Mouse (Mus musculus): ENCODE results near the gene Snrpf. TPM values are rescaled to one million over a fixed set of nuclear protein-coding genes. Genes with fewer than 3 reads are reported as not detected.

Gene Snrpf
- total and polyA plus RNA-seq, 3 experiments, result 144 to 186 (median 184) TPM

DNA sequence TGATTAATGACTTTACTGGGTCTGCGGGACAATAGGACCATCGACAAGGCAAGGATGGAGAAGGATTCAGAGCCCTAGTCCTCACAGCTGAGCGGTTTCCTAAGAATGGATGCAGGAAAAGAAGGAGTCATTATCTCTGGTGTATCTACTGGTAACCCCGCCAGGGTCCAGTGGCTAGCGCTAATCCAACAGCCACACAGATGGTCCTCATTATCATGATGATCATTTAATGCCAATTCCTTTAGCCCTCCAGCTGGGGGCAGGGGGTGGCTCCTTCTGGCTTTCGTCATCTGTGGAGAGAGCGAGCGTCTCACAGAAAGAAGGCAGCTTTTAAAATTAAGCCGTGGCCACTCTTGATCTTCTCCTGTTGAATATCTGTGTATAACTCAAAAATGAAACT, 46.4 kb upstream of the Snrpf start:
- H3K9me3 ChIP-seq (replicated peaks; ENCODE audit: low read length), result peaks cover under 1% of the 10 kb centered on the region
- H3K27me3 ChIP-seq (replicated peaks), result peaks cover 6% of the 10 kb centered on the region
- TF ChIP-seq ELF1 (IDR thresholded peaks at IDR 0.05; ENCODE audit: low read depth, low read length) (no peak), ZC3H11A (IDR thresholded peaks at IDR 0.05; ENCODE audit: low read depth, low read length) (no peak), POLR2A (IDR thresholded peaks at IDR 0.05; ENCODE audit: low read depth, low read length) (no peak), KAT2A (IDR thresholded peaks at IDR 0.05; ENCODE audit: insufficient replicate concordance, low read length) (no peak), USF1 (IDR thresholded peaks at IDR 0.05; ENCODE audit: low read depth, low read length) (no peak), MYC (IDR thresholded peaks at IDR 0.05; ENCODE audit: low read depth, low read length) (no peak), JUND (conservative IDR thresholded peaks at IDR 0.05; ENCODE audit: low read depth, low read length) (no peak), EP300 (IDR thresholded peaks at IDR 0.05; ENCODE audit: low read length) (no peak), MEF2A (IDR thresholded peaks at IDR 0.05; ENCODE audit: borderline replicate concordance, low read depth, low read length) (no peak), SIN3A (IDR thresholded peaks at IDR 0.05; ENCODE audit: low read length) (no peak), JUN (IDR thresholded peaks at IDR 0.05; ENCODE audit: insufficient read depth, low read depth, low read length) (no peak), RAD21 (IDR thresholded peaks at IDR 0.05; ENCODE audit: low read depth, low read length) (no peak), MAFK (IDR thresholded peaks at IDR 0.05; ENCODE audit: insufficient replicate concordance, low read length) (no peak)
- DNase-seq (ENCODE audit: extremely low read depth), result no peak
- H3K27ac ChIP-seq (ENCODE audit: insufficient read depth, low read depth), result no peak overlapping the region
- H3K36me3 ChIP-seq (replicated peaks in 1 of 2; ENCODE audit: control insufficient read depth in 1 of 2, insufficient read depth in 1 of 2, low read length in 1 of 2), result no peaks in the 10 kb centered on the region
- no peaks in the 10 kb centered on the region for H3K4me1 ChIP-seq (ENCODE audit: control insufficient read depth in 1 of 2, insufficient read depth in 2 of 2)
- dilution Hi-C loops (cut with MboI; ENCODE audit: extremely low pct_ligation_motif_present, extremely low pct_unique_long_range_greater_than_20kb, low sequenced_read_pairs) (no loop called here), in situ Hi-C loops (cut with MboI; ENCODE audit: low pct_ligation_motif_present, low pct_unique_long_range_greater_than_20kb, low sequenced_read_pairs) (loop anchor here (10.0 kb wide), 1 partner anchor 119 kb away; no protein-coding TSS in a partner anchor)
- no peak overlapping the region for H3K4me2 ChIP-seq (ENCODE audit: insufficient read depth, low read depth, poor library complexity, severe bottlenecking)
- H3K4me3 ChIP-seq (replicated peaks in 1 of 3; ENCODE audit: low read depth in 2 of 3, low read length in 2 of 3, poor library complexity in 1 of 3), result no peak overlapping the region
- no peak overlapping the region for H3K9ac ChIP-seq (ENCODE audit: insufficient read depth, low read depth)
- H3K79me2 ChIP-seq (replicated peaks; ENCODE audit: control insufficient read depth, extremely low read depth, insufficient read depth, poor library complexity, severe bottlenecking), result no peaks in the 10 kb centered on the region

DNA sequence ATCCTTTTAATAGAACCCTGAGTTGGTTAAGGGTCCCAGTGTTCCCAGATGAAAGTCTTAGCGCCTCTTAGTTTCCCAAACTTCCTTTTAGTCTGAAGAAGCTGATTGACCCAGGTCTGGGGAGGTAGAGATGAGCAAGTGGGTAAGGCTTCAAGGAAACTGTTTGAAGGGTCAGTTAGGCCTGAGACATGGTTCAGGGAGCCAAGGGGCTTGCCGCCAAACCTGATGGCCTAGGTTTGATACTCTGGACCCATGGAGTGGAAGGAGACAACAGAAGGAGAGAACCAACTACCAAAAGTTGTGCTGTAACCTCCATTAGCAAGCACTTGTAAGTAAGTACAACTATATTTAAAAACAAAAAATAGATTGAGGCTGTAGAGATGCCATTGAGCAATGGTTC, 44.5 kb upstream of the Snrpf start:
- H3K79me2 ChIP-seq (replicated peaks; ENCODE audit: control insufficient read depth, extremely low read depth, insufficient read depth, poor library complexity, severe bottlenecking), result no peaks in the 10 kb centered on the region
- in situ Hi-C loops (cut with MboI; ENCODE audit: low pct_ligation_motif_present, low pct_unique_long_range_greater_than_20kb, low sequenced_read_pairs), result loop anchor here (10.0 kb wide), 1 partner anchor 121 kb away; no protein-coding TSS in a partner anchor
- dilution Hi-C loops (cut with MboI; ENCODE audit: extremely low pct_ligation_motif_present, extremely low pct_unique_long_range_greater_than_20kb, low sequenced_read_pairs), result no loop called here

DNA sequence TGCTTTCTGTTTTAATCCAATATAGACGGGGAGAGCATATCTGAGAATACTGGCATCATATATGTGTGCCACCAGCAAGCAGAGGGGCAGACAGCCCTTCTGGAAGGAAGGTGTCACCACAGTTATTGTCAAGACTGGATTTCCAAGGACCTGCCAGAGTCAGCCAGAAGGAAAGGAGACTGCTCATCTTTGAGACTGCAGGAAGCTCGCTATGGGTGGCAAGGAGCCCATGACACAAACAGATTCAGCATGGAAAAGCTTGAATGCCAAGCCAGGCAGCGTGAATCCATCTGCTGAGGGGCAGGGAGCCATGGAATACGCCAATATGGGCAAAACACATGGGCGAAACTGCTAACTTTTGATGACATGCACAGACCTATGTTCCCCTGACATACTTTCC, 44.1 kb upstream of the Snrpf start:
- Histone ChIP-seq H3K9ac (ENCODE audit: insufficient read depth, low read depth) (no peak overlapping the region), H3K4me3 (replicated peaks in 1 of 3; ENCODE audit: low read depth in 2 of 3, low read length in 2 of 3, poor library complexity in 1 of 3) (no peak overlapping the region), H3K27ac (ENCODE audit: insufficient read depth, low read depth) (no peak overlapping the region), H3K79me2 (replicated peaks; ENCODE audit: control insufficient read depth, extremely low read depth, insufficient read depth, poor library complexity, severe bottlenecking) (no peaks in the 10 kb centered on the region), H3K4me2 (ENCODE audit: insufficient read depth, low read depth, poor library complexity, severe bottlenecking) (no peak overlapping the region), H3K36me3 (replicated peaks in 1 of 2; ENCODE audit: control insufficient read depth in 1 of 2, insufficient read depth in 1 of 2, low read length in 1 of 2) (no peaks in the 10 kb centered on the region), H3K4me1 (ENCODE audit: control insufficient read depth in 1 of 2, insufficient read depth in 2 of 2) (no peaks in the 10 kb centered on the region), H3K9me3 (replicated peaks; ENCODE audit: low read length) (peaks cover 2% of the 10 kb centered on the region), H3K27me3 (replicated peaks) (no peaks in the 10 kb centered on the region)
- dilution Hi-C loops (cut with MboI; ENCODE audit: extremely low pct_ligation_motif_present, extremely low pct_unique_long_range_greater_than_20kb, low sequenced_read_pairs) (no loop called here), in situ Hi-C loops (cut with MboI; ENCODE audit: low pct_ligation_motif_present, low pct_unique_long_range_greater_than_20kb, low sequenced_read_pairs) (loop anchor here (10.0 kb wide), 1 partner anchor 121 kb away; no protein-coding TSS in a partner anchor)
- TF ChIP-seq EP300 (IDR thresholded peaks at IDR 0.05; ENCODE audit: low read length), result no peak
- no peak for TF ChIP-seq MAX (IDR thresholded peaks at IDR 0.05; ENCODE audit: low read length)
- TF ChIP-seq RCOR1 (conservative IDR thresholded peaks at IDR 0.05; ENCODE audit: low read depth, low read length), result no peak
- no peak for TF ChIP-seq MAZ (IDR thresholded peaks at IDR 0.05; ENCODE audit: low read depth, low read length)
- no peak for TF ChIP-seq GABPA (IDR thresholded peaks at IDR 0.05; ENCODE audit: insufficient replicate concordance, low read depth, low read length)
- DNase-seq (ENCODE audit: extremely low read depth), result no peak

More for the DNA sequence above, 44.5 kb upstream of the Snrpf start:
- no peaks in the 10 kb centered on the region for H3K4me1 ChIP-seq (ENCODE audit: control insufficient read depth in 1 of 2, insufficient read depth in 2 of 2)
- H3K27me3 ChIP-seq (replicated peaks), result peaks cover under 1% of the 10 kb centered on the region
- H3K27ac ChIP-seq (ENCODE audit: insufficient read depth, low read depth), result no peak overlapping the region
- no peak for TF ChIP-seq JUN (IDR thresholded peaks at IDR 0.05; ENCODE audit: insufficient read depth, low read depth, low read length)
- no peak for TF ChIP-seq TBP (conservative IDR thresholded peaks at IDR 0.05; ENCODE audit: low read depth, low read length)
- no peak overlapping the region for H3K9ac ChIP-seq (ENCODE audit: insufficient read depth, low read depth)
- no peaks in the 10 kb centered on the region for H3K36me3 ChIP-seq (replicated peaks in 1 of 2; ENCODE audit: control insufficient read depth in 1 of 2, insufficient read depth in 1 of 2, low read length in 1 of 2)
- DNase-seq (ENCODE audit: extremely low read depth), result no peak
- no peak overlapping the region for H3K4me3 ChIP-seq (replicated peaks in 1 of 3; ENCODE audit: low read depth in 2 of 3, low read length in 2 of 3, poor library complexity in 1 of 3)
- H3K9me3 ChIP-seq (replicated peaks; ENCODE audit: low read length), result peaks cover 2% of the 10 kb centered on the region
- no peak overlapping the region for H3K4me2 ChIP-seq (ENCODE audit: insufficient read depth, low read depth, poor library complexity, severe bottlenecking)
